Mouse (Mus musculus) testis, postnatal 10 days (tissue): ENCODE data around the gene Tubb4b.

ENCODE experiments used
- DNase-seq: peaks from one replicate; pipeline ENCODE4 v3.0.0; 2021; ENCODE audit warnings: low spot score

Gene Tubb4b

GRCm38 (mm10) chr2:25244144-25244543 lies 19.6 kb upstream of the Tubb4b start:
- no peak for DNase-seq

- DNase-seq, result peak; percentile 69
These were observed 18.8 kb upstream of the Tubb4b start for GRCm38 (mm10) chr2:25243342-25243741.

DNA sequence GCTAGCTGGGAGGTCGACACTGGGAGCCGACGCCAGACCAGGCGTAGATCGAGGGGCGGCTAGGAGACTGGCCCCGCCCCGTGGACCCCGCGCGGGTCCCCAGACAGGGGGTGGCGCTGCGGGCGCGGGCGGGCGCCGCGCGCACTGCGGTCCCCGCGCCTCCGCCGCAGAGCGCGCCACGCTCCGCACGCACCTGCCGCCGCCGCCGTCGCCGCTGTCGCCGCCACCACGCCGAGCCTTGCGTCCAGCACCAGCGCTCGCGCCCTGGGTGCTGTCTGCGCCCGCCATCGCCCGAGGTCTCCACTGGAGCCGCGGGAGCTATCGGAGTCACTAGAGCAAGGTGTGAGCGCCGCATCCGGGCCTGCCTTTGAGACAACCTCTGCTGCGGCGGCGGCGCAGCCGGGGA lies 17.6 kb upstream of the Tubb4b start, which contains the start of the genes Rnf208 and Cysrt1:
Rnf208 (plus strand) TSS at position 155 of the 406 bp plus-strand sequence.
Cysrt1 (minus strand) TSS at position 352 of the 406 bp plus-strand sequence.
- DNase-seq, result no peak

DNA sequence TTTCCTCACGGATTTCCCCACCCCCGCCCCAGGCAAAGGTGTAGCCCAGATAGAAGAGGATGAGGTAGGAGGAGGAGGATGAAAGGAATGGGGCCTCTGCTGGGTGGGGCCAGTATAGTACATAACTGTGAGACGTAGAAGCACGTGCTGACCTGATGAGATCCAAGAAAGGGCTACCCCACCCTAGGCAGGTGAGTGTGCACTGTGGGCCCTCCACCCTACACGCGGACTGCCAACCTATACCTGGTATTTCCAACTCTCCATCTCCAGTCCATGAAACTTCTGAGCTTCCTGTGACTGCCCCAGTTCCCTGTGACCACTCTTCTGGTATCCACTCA lies 16.9 kb upstream of the Tubb4b start:
- no peak for DNase-seq

DNA sequence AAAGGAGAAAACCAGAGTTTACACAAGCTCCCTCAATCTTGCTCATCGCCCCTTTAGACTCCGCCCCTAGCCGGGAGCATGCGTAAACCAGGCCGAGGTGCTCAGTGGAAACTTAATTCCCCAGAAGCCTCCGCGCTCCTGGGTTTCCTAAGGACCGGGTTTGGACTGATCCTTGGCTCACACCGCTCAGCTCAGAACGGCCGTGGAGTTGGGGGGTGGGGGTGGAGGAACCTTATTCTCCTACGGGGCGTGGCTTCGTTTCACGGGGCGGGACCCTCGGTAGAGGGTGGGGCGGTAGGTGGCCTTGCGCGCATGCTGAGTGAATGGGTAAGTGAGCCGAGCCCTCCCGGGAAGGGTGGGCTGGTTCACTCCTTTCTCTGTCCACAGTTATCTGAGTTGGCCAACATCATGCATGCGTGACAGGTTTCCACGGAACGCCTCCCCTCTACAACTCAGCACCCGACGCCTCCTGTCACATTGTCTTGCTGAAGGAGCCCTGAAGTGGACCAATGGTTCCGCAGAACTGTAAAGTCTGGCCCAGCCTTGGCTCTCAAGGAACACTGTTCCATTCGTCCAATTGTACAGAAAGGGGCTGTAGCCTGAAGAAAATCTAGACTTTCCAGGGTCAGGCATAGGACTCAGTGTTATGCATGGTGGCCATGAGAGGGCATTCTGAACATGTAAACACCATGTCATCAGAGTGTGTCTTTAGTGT lies 16.4 kb upstream of the Tubb4b start:
- DNase-seq, result peak; percentile 88

GRCm38 (mm10) chr2:25240310-25240709 lies 15.8 kb upstream of the Tubb4b start:
- DNase-seq, result no peak

DNA sequence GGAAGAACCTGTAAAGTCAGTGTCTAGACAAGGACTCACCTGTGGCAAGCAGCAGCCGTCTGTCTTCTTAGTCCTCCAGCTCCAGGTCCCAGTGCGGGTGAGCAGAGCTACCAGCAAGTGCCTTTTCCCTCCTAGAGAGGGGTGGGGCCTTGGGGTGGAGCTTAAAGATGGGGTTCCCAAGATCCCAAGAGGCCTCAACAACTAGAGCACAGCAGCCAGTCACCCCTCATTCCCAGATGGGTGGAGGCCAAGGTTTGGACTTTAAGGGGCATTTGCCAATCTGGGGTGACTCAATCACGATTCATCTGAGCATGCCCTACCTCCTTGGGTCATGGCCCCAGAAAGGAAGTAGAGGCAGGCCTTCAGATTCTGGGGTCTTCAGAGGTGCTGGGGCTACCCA lies 15.3 kb upstream of the Tubb4b start:
- DNase-seq, result no peak

DNA sequence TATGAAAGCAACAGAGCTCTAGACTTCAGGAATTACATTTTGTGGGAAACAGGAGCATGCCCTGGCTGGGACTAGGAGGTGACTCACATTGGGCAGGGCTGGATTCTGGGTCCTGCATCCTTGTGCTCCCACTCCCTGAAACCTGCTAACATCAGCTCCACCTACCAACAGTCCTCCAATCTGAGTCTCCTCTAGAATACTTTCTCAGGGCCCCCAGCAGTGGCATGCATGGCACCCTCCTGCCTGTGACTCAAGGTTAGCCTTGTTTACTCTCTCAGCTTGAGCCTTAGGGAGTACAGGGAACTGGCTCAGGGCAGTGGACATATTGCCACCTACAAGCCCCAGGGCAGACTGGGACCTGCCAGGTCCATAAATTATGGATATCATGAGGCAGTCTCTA lies 13.6 kb upstream of the Tubb4b start:
- DNase-seq, result no peak

- no peak for DNase-seq
These were observed 13.0 kb upstream of the Tubb4b start for GRCm38 (mm10) chr2:25237522-25237921.

- DNase-seq, result no peak
These were observed 12.1 kb upstream of the Tubb4b start, which contains the start of gene Rnf224 for GRCm38 (mm10) chr2:25236614-25237013. Rnf224 (minus strand) TSS chr2:25236787.

DNA sequence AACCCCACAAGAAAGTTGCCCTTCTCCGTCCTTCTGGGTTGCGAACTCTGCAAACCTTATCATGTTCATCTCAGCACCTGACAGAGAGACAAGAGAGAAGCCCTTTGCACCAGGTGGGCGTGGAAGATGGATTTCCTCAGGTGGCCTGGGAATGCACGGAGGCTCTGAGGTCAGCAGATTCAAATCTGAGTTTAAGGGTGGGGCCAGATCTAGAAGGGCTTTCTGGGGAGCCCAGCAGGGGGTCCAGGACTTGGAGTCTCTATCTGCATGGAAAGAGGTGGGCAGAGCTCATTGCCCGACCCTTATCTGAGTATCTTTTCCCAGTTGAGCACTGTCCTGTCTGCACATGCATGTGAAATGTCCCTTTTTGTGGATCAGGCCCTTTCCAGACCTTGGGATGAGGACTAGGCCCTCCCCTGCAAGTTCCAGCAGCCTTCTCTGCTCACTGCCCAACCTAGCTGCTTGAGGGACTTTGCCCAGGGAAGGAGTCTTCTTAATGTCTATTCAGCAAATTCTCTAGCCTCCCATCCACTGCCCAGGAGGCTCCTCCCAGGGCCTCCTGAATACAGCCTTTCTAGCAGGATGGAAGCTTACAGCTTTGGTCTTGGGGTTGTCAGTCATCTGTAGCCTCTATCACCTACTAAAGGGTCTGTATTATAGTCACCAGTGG lies 10.2 kb upstream of the Tubb4b start:
- no peak for DNase-seq

DNA sequence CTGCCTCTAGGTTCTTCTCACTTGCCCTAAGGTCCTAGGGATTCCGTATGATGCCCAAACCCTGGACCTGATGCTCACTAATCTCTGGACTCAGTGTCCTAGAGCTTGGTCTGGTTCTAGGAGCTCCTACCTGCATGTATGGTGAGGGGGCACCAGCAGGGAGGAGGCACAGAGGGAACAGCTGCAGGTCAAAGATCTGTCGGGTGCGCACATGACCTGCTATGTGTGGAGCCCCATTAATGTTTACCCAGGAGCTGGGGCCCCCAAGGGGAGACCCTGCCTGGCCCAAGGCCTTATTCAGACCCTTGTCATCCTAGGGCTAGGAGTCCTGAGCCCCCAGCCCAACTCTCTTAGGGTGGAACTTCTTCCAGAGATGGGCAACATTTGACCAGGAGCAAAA lies 9.5 kb upstream of the Tubb4b start, which contains the start of gene Slc34a3:
Slc34a3 (minus strand) TSS at position 315 of the 400 bp plus-strand sequence.
- no peak for DNase-seq

DNA sequence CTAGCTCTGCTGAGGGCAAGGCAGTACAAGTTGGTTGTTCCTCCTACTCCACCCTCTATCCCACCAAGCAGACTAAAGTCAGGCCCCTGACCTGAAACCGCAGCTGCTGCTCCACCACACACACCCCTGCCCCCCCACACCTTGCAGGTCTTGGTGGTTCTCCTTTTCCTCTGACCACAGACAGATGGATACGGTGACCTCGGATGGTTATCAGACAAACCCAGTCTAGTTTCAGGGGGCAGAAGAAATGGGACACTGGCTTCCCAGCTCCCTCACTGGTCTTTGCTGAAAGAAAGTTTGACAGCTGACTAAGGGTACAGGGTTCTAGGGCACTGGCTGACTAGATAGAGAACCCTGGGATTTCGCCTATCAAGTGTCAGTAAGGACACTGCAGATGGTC lies 8.9 kb upstream of the Tubb4b start:
- no peak for DNase-seq

DNA sequence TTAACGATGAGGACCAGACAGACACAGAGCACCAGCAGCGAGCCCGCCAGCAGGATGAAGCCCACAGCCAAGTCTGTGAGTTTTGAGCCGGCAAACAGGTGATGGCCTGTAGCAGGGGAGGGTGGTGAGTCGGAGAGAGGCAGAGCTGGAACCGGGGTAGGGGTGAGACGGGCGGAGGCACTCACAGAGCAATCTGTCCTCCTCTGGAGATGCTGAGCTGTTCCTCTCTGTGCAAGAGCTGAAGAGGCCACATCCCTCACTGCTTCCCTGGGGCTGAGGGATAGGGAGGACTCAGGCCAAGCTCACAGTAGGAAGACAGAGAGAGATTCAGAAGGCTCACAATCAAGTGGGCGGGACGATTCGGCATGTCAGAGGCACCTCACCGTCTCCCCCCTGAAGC lies 6.5 kb upstream of the Tubb4b start:
- DNase-seq, result no peak

- no peak for DNase-seq
These were observed 6.1 kb upstream of the Tubb4b start for GRCm38 (mm10) chr2:25230581-25230980.

GRCm38 (mm10) chr2:25229582-25229981 lies 5.1 kb upstream of the Tubb4b start:
- no peak for DNase-seq

DNA sequence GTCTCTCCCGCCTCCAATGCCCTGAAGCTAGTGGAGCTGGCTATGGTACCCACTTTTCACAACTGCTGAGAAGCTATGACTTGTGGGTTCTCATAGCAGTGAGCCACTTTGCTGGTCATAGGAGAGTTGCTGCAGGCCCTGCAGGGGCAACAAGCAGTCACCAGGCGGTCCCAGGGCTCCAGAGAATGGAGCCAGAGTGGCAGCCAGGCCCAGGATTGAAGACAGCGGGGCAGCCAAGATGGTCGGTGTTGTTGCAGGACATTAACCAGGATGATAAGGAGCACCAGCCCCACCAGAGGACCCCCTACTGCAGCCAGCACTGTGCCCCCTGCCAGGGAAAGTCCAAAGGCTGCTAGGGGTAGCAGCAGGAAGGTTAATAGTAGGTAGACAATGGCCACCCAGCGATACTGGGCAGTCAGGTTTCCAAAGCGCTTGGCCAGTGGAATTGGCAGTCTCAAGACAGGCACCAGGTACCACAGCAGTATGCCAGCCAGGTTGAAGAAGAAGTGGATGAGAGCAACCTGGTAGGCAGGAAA lies 4.6 kb upstream of the Tubb4b start:
- no peak for DNase-seq

DNA sequence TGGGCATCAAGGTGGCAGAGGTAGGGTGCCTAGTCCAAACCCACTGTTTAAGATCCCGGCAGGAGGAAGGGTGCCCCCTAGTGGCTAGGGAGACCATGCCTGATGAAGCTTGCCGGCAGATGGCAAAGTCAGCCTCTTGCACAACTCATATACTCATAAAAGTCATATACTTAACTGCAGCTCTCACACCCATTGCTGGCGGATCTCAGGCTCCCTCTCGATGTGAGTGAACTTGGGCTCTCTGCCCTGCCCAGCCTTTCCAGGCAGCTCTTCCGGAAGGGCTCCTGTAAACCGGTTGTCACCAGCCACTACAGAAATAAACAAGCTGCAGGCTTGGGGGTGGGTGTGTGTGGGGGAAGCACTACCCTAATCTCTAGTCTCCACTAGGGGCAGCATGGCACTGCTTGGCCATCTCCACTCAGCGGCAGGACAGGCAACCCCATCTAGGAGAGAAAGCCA lies 4.0 kb upstream of the Tubb4b start:
- DNase-seq, result peak; percentile 90

GRCm38 (mm10) chr2:25227406-25227805 lies 2.9 kb upstream of the Tubb4b start:
- DNase-seq, result no peak

DNA sequence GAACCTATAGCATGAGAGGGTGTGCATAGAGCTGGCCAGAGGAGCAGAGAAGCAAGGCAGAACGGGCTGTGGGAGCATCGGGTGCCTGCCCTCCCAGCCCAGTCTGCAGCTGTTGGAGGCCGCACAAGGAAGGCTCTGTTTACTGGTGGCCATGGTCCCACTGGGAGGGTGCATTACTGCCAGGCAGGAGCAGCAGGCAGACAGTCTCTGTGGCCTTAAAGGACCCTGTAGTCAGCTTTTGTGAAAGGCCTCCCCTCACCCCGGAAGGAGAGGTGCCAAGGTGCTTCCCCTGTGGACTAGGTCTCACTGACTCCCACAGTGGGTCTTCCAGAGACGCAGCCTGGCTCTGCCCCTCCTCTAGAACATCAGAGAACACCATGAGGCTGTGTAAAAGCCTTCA lies 2.4 kb upstream of the Tubb4b start:
- DNase-seq, result no peak

DNA sequence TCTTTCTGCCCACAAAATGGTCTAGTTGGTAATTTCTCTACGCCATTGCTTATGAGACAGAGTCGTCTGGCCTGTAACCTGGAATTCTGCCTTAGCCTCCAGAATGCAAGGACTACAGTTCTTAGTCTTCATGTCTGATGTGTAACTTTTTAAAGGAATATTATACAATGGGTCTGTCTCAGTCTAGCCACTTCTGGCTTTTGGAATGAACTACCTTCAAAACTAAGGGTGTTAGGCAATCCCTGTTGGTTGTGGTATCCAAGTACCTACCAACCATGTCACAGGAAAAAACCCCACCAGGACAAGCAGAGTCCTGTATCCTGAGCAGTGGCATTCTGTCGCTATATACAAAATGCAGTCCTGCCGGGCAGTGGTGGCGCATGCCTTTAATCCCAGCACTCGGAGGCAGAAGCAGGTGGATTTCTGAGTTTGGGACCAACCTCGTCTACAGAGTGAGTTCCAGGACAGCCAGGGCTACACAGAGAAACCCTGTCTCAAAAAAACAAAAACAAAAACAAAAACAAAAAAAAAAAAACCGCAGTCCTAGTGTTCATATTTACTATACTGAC lies 1.4 kb upstream of the Tubb4b start:
- no peak for DNase-seq

GRCm38 (mm10) chr2:25224766-25225752 lies 557 bp upstream of the Tubb4b start:
- DNase-seq, result peak; percentile 94
